14 mouse cellular contexts compared by ENCODE assay signal in the genomic region with DNA sequence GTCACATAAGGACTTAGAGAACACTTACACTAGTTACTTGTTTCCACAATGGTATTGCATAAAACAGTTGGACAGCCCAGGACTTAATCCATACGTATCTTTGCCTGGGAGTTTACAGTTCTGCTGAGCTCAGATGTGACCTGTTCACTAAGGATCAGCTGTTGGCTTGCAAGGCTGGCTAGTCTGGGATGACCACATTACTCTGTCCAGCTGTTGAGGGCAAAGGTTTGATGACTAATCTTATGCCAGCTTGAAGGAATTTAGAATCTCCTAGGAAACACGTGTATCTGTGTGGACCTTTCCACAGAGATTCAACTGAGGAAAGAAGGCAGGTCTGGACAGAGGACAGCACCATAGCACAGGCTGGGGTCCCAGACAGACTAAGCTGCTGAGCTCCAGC.
"Had no signal": no experiment of that assay in that cellular context is flagged by ENCODE, and none has a peak within 500 bp of the region (broad histone marks: within the 10 kb centered on the region; RNA-seq: fewer than 3 reads in every experiment).

No protein-coding gene starts in this region.

- H3K4me1 ChIP-seq: intestine, embryonic 15.5 days; liver, embryonic 13.5 days had no signal

- H3K36me3 ChIP-seq: intestine, embryonic 15.5 days; limb, embryonic 12.5 days; liver, embryonic 13.5 days; lung, embryonic 15.5 days; midbrain, embryonic 15.5 days; neural tube, embryonic 13.5 days had no signal

- ATAC-seq: intestine, embryonic 15.5 days; liver, postnatal 0 days; midbrain, embryonic 15.5 days had no signal

- H3K9ac ChIP-seq: intestine, embryonic 15.5 days; limb, embryonic 12.5 days; liver, embryonic 13.5 days; liver, postnatal 0 days; lung, embryonic 15.5 days; midbrain, embryonic 15.5 days; neural tube, embryonic 13.5 days had no signal

- H3K27ac ChIP-seq: intestine, embryonic 15.5 days; limb, embryonic 12.5 days; liver, embryonic 13.5 days; lung, embryonic 15.5 days; macrophage; midbrain, embryonic 15.5 days; neural tube, embryonic 13.5 days had no signal

- H3K4me2 ChIP-seq: intestine, embryonic 15.5 days; limb, embryonic 12.5 days; liver, embryonic 13.5 days; lung, embryonic 15.5 days; midbrain, embryonic 11.5 days; midbrain, embryonic 15.5 days; neural tube, embryonic 13.5 days had no signal

- DNase-seq: liver; liver, embryonic 13.5 days; liver, postnatal 0 days; lung, postnatal 14 days; right cerebral cortex, postnatal 25 days; thymus, postnatal 4 days had no signal

- H3K4me3 ChIP-seq: intestine, embryonic 15.5 days; limb, embryonic 12.5 days; liver, embryonic 13.5 days; lung, embryonic 15.5 days; megakaryocyte, embryonic 14.5 days; midbrain, embryonic 15.5 days; neural tube, embryonic 13.5 days had no signal

- H3K9me3 ChIP-seq: intestine, embryonic 15.5 days; limb, embryonic 12.5 days; liver, embryonic 13.5 days; lung, embryonic 15.5 days; megakaryocyte, embryonic 14.5 days; midbrain, embryonic 15.5 days; neural tube, embryonic 13.5 days had no signal

- H3K27me3 ChIP-seq: intestine, embryonic 15.5 days; limb, embryonic 12.5 days; liver, embryonic 13.5 days; lung, embryonic 15.5 days; midbrain, embryonic 15.5 days; neural tube, embryonic 13.5 days had no signal
